Mouse (Mus musculus): ENCODE data around the gene Brd4. TPM values are rescaled to one million over a fixed set of nuclear protein-coding genes. Genes with fewer than 3 reads are reported as not detected.

Gene Brd4
- polyA plus RNA-seq, 1 experiment from 2014 or later: 55.5 TPM

DNA sequence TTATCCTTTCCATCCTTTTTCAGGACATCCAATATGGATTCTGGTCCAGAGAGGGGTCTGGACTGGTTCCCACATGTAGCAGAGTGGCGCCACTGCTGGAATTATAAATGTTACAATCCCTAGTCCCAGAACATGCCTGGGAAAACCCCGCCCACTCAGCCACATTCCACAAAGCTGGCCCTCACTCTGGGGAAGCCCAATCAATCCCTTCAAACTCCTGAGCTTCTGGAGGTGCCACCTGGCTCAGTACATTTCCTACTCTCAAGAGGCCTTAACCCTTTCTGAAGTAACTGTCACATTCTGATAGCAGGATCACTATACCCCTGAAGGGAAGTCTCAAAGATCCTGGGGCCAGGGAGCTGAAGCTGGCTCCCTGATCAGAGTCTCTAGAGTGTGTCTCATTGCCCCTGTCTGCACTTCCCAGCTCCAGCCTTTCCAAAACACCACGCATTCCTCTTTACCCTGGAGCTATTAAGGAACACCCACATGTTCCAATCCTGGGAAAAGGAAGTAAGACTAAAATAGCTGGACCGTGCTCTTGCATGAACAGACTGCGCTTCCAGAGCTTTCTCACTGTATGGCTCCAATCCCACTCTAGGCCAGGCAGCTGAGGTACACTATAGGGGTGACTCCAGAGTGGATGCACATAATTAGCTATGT lies 76.8 kb downstream of the Brd4 start:
- H3K27me3 ChIP-seq (ENCODE audit: insufficient read depth, low read length): no peaks in the 10 kb centered on the region
- no peak for TF ChIP-seq CTCF (IDR thresholded peaks at IDR 0.05; ENCODE audit: low read depth)
- WGBS: 49% methylated on average over 5 of the region's 5 CpGs
- no peaks in the 10 kb centered on the region for H3K9me3 ChIP-seq (replicated peaks; ENCODE audit: low read length)
- H3K27ac ChIP-seq: peak overlapping the region; percentile 64; the same call in 1 of the 2 replicates
- ATAC-seq (replicated peaks; ENCODE audit: low FRiP score, low read depth) (no peak), DNase-seq (ENCODE audit: low spot score) (peak; percentile 54)
- no peak overlapping the region for H3K4me3 ChIP-seq (replicated peaks; ENCODE audit: low read depth, low read length)
- peaks cover 9% of the 10 kb centered on the region for H3K4me1 ChIP-seq (replicated peaks; ENCODE audit: insufficient read depth, low read length)
- H3K36me3 ChIP-seq (ENCODE audit: insufficient read depth, low read length): peaks cover 59% of the 10 kb centered on the region
- H3K4me2 ChIP-seq (ENCODE audit: low read length): no peak overlapping the region
- no peak overlapping the region for H3K9ac ChIP-seq (ENCODE audit: low read depth, low read length)

- Histone ChIP-seq H3K27ac (no peak overlapping the region), H3K4me2 (ENCODE audit: low read length) (no peak overlapping the region), H3K27me3 (ENCODE audit: insufficient read depth, low read length) (no peaks in the 10 kb centered on the region), H3K36me3 (ENCODE audit: insufficient read depth, low read length) (peaks cover 62% of the 10 kb centered on the region), H3K9me3 (replicated peaks; ENCODE audit: low read length) (no peaks in the 10 kb centered on the region), H3K4me1 (replicated peaks; ENCODE audit: insufficient read depth, low read length) (peaks cover 9% of the 10 kb centered on the region), H3K9ac (ENCODE audit: low read depth, low read length) (no peak overlapping the region), H3K4me3 (replicated peaks; ENCODE audit: low read depth, low read length) (no peak overlapping the region)
- no peak for TF ChIP-seq CTCF (IDR thresholded peaks at IDR 0.05; ENCODE audit: low read depth)
- no peak for ATAC-seq (replicated peaks; ENCODE audit: low FRiP score, low read depth)
- WGBS: 82% methylated on average over 3 of the region's 3 CpGs
- DNase-seq (ENCODE audit: low spot score): no peak
Observed at GRCm38 (mm10) chr17:32205345-32205744, 79.2 kb downstream of the Brd4 start.

DNA sequence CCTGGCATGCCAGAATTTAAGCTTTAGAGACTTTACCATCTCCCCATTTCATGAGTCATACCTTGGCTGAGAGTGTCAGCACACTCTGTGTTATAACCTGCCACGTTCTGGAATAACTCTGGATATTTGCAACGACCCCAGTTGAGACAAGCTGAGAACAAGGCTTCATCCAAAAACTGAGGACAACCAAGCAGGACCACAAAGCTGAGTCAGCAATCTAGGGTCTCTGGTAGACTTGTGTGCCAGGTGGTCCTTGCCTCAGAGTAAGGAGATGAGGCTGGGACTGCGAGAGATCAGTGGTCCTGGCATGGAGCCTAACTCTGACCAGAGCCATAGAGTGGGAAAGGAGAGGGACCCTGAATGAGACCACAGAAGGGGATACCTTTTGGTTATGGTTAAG lies 81.5 kb downstream of the Brd4 start:
- Histone ChIP-seq H3K27me3 (ENCODE audit: insufficient read depth, low read length) (no peaks in the 10 kb centered on the region), H3K4me2 (ENCODE audit: low read length) (no peak overlapping the region), H3K4me1 (replicated peaks; ENCODE audit: insufficient read depth, low read length) (no peaks in the 10 kb centered on the region), H3K4me3 (replicated peaks; ENCODE audit: low read depth, low read length) (no peak overlapping the region), H3K36me3 (ENCODE audit: insufficient read depth, low read length) (peaks cover 75% of the 10 kb centered on the region), H3K27ac (no peak overlapping the region), H3K9me3 (replicated peaks; ENCODE audit: low read length) (no peaks in the 10 kb centered on the region), H3K9ac (ENCODE audit: low read depth, low read length) (no peak overlapping the region)
- WGBS: 88% methylated on average over 3 of the region's 3 CpGs
- TF ChIP-seq CTCF (IDR thresholded peaks at IDR 0.05; ENCODE audit: low read depth): no peak
- no peak for DNase-seq (ENCODE audit: low spot score)
- ATAC-seq (replicated peaks; ENCODE audit: low FRiP score, low read depth): no peak

DNA sequence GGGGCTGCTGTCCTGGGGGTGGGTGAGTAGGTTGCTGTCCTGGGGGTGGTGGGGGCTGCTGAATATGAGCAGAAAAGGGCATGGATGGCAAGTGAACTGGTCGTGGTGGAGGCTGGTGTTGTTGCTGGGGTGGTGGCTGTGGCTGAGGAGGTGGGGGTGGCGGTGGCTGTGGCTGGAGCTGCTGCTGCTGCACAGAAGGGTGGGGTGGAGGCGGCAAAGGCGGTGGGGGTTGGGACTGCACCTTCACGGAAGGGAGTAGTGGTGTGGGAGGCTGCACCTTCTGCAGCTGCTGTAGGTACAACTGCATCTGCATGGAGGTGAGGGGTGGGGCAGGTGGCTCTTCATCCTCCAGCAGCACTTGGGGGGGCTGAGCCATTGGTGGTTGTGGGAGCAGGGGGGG lies 83.4 kb downstream of the Brd4 start:
- 79% methylated on average over 5 of the region's 5 CpGs for WGBS
- TF ChIP-seq CTCF (IDR thresholded peaks at IDR 0.05; ENCODE audit: low read depth): no peak
- DNase-seq (ENCODE audit: low spot score) (no peak), ATAC-seq (replicated peaks; ENCODE audit: low FRiP score, low read depth) (no peak)
- Histone ChIP-seq H3K4me1 (replicated peaks; ENCODE audit: insufficient read depth, low read length) (no peaks in the 10 kb centered on the region), H3K9ac (ENCODE audit: low read depth, low read length) (no peak overlapping the region), H3K9me3 (replicated peaks; ENCODE audit: low read length) (no peaks in the 10 kb centered on the region), H3K36me3 (ENCODE audit: insufficient read depth, low read length) (peaks cover 82% of the 10 kb centered on the region), H3K27ac (no peak overlapping the region), H3K4me2 (ENCODE audit: low read length) (no peak overlapping the region), H3K27me3 (ENCODE audit: insufficient read depth, low read length) (no peaks in the 10 kb centered on the region), H3K4me3 (replicated peaks; ENCODE audit: low read depth, low read length) (no peak overlapping the region)

- Histone ChIP-seq H3K36me3 (ENCODE audit: insufficient read depth, low read length) (peaks cover 83% of the 10 kb centered on the region), H3K4me2 (ENCODE audit: low read length) (no peak overlapping the region), H3K27ac (no peak overlapping the region), H3K27me3 (ENCODE audit: insufficient read depth, low read length) (no peaks in the 10 kb centered on the region), H3K9ac (ENCODE audit: low read depth, low read length) (no peak overlapping the region), H3K4me1 (replicated peaks; ENCODE audit: insufficient read depth, low read length) (no peaks in the 10 kb centered on the region), H3K4me3 (replicated peaks; ENCODE audit: low read depth, low read length) (no peak overlapping the region), H3K9me3 (replicated peaks; ENCODE audit: low read length) (no peaks in the 10 kb centered on the region)
- no peak for TF ChIP-seq CTCF (IDR thresholded peaks at IDR 0.05; ENCODE audit: low read depth)
- WGBS: 88% methylated on average over 2 of the region's 2 CpGs
- ATAC-seq (replicated peaks; ENCODE audit: low FRiP score, low read depth) (no peak), DNase-seq (ENCODE audit: low spot score) (no peak)
Observed at GRCm38 (mm10) chr17:32199796-32200195, 84.7 kb downstream of the Brd4 start.

GRCm38 (mm10) chr17:32197156-32197555 lies 87.4 kb downstream of the Brd4 start:
- no peak overlapping the region for H3K4me3 ChIP-seq (replicated peaks; ENCODE audit: low read depth, low read length)
- no peak overlapping the region for H3K27ac ChIP-seq
- H3K4me2 ChIP-seq (ENCODE audit: low read length): no peak overlapping the region
- no peaks in the 10 kb centered on the region for H3K27me3 ChIP-seq (ENCODE audit: insufficient read depth, low read length)
- ATAC-seq (replicated peaks; ENCODE audit: low FRiP score, low read depth) (no peak), DNase-seq (ENCODE audit: low spot score) (no peak)
- no peak overlapping the region for H3K9ac ChIP-seq (ENCODE audit: low read depth, low read length)
- H3K36me3 ChIP-seq (ENCODE audit: insufficient read depth, low read length): peaks cover 64% of the 10 kb centered on the region
- TF ChIP-seq CTCF (IDR thresholded peaks at IDR 0.05; ENCODE audit: low read depth): no peak
- no peaks in the 10 kb centered on the region for H3K9me3 ChIP-seq (replicated peaks; ENCODE audit: low read length)
- WGBS: 87% methylated on average over 14 of the region's 14 CpGs
- no peaks in the 10 kb centered on the region for H3K4me1 ChIP-seq (replicated peaks; ENCODE audit: insufficient read depth, low read length)

- Histone ChIP-seq H3K9ac (ENCODE audit: low read depth, low read length) (no peak overlapping the region), H3K36me3 (ENCODE audit: insufficient read depth, low read length) (peaks cover 50% of the 10 kb centered on the region), H3K27ac (no peak overlapping the region), H3K4me3 (replicated peaks; ENCODE audit: low read depth, low read length) (no peak overlapping the region), H3K9me3 (replicated peaks; ENCODE audit: low read length) (no peaks in the 10 kb centered on the region), H3K27me3 (ENCODE audit: insufficient read depth, low read length) (no peaks in the 10 kb centered on the region), H3K4me2 (ENCODE audit: low read length) (no peak overlapping the region), H3K4me1 (replicated peaks; ENCODE audit: insufficient read depth, low read length) (no peaks in the 10 kb centered on the region)
- DNase-seq (ENCODE audit: low spot score) (no peak), ATAC-seq (replicated peaks; ENCODE audit: low FRiP score, low read depth) (no peak)
- TF ChIP-seq CTCF (IDR thresholded peaks at IDR 0.05; ENCODE audit: low read depth): no peak
- 89% methylated on average over 5 of the region's 5 CpGs for WGBS
Observed at GRCm38 (mm10) chr17:32195725-32196124, 88.8 kb downstream of the Brd4 start.
